Mouse (Mus musculus): ENCODE results near the gene Klc1. TPM values are rescaled to one million over a fixed set of nuclear protein-coding genes. Genes with fewer than 3 reads are reported as not detected.

The Klc1 gene
- polyA plus RNA-seq, 1 experiment, result 790 TPM

GRCm38 (mm10) chr12:111851745-111852144 is 93.1 kb downstream of the Klc1 start:
- no peak overlapping the region for H3K27ac ChIP-seq (ENCODE audit: insufficient read depth, low read length)
- H3K4me3 ChIP-seq (ENCODE audit: insufficient read depth, low read length), result no peak overlapping the region
- H3K4me1 ChIP-seq (ENCODE audit: control insufficient read depth, insufficient read depth, low read length), result peaks cover 10% of the 10 kb centered on the region
- TF ChIP-seq POLR2A (IDR thresholded peaks at IDR 0.05; ENCODE audit: extremely low read depth, insufficient read depth, low read length), result no peak
- no peak for TF ChIP-seq CTCF (IDR thresholded peaks at IDR 0.05; ENCODE audit: extremely low read depth, insufficient read depth, low read length)

- Histone ChIP-seq H3K4me3 (ENCODE audit: insufficient read depth, low read length) (no peak overlapping the region), H3K27ac (ENCODE audit: insufficient read depth, low read length) (no peak overlapping the region), H3K4me1 (ENCODE audit: control insufficient read depth, insufficient read depth, low read length) (peaks cover 10% of the 10 kb centered on the region)
- TF ChIP-seq CTCF (IDR thresholded peaks at IDR 0.05; ENCODE audit: extremely low read depth, insufficient read depth, low read length) (no peak), POLR2A (IDR thresholded peaks at IDR 0.05; ENCODE audit: extremely low read depth, insufficient read depth, low read length) (no peak)
Measured at GRCm38 (mm10) chr12:111853011-111853436, 94.4 kb downstream of the Klc1 start.

GRCm38 (mm10) chr12:111853546-111853945 is 94.9 kb downstream of the Klc1 start:
- Histone ChIP-seq H3K4me3 (ENCODE audit: insufficient read depth, low read length) (no peak overlapping the region), H3K4me1 (ENCODE audit: control insufficient read depth, insufficient read depth, low read length) (peaks cover 8% of the 10 kb centered on the region), H3K27ac (ENCODE audit: insufficient read depth, low read length) (no peak overlapping the region)
- no peak for TF ChIP-seq CTCF (IDR thresholded peaks at IDR 0.05; ENCODE audit: extremely low read depth, insufficient read depth, low read length)
- TF ChIP-seq POLR2A (IDR thresholded peaks at IDR 0.05; ENCODE audit: extremely low read depth, insufficient read depth, low read length), result no peak

- no peak overlapping the region for H3K4me3 ChIP-seq (ENCODE audit: insufficient read depth, low read length)
- TF ChIP-seq CTCF (IDR thresholded peaks at IDR 0.05; ENCODE audit: extremely low read depth, insufficient read depth, low read length), result no peak
- TF ChIP-seq POLR2A (IDR thresholded peaks at IDR 0.05; ENCODE audit: extremely low read depth, insufficient read depth, low read length), result no peak
- H3K4me1 ChIP-seq (ENCODE audit: control insufficient read depth, insufficient read depth, low read length), result peaks cover 7% of the 10 kb centered on the region
- H3K27ac ChIP-seq (ENCODE audit: insufficient read depth, low read length), result no peak overlapping the region
Measured at GRCm38 (mm10) chr12:111855448-111855847, 96.8 kb downstream of the Klc1 start.

Other genes with a start within 250 kb of the Klc1 start
- gene Eif5, start 220.8 kb upstream of the Klc1 start, polyA plus RNA-seq (2012; rRNA removed), result 149 and 160 TPM in 2 replicates
- 73.9 and 76.5 TPM in 2 replicates for gene Mark3, start 184.3 kb upstream of the Klc1 start, polyA plus RNA-seq (2012; rRNA removed)
- gene Ckb, start 86.5 kb upstream of the Klc1 start, polyA plus RNA-seq (2012; rRNA removed), result 3,152 and 3,325 TPM in 2 replicates
- 20.0 and 20.8 TPM in 2 replicates for gene Trmt61a, start 80.7 kb upstream of the Klc1 start, polyA plus RNA-seq (2012; rRNA removed)
- gene Bag5, start 45.6 kb upstream of the Klc1 start, polyA plus RNA-seq (2012; rRNA removed), result 49.6 and 51.0 TPM in 2 replicates
- gene Apopt1, start 45.6 kb upstream of the Klc1 start, polyA plus RNA-seq (2012; rRNA removed), result 48.4 and 52.6 TPM in 2 replicates
- gene Xrcc3, start 55.0 kb downstream of the Klc1 start, polyA plus RNA-seq (2012; rRNA removed), result 10.5 and 13.8 TPM in 2 replicates
- gene Zfyve21, start 55.3 kb downstream of the Klc1 start, polyA plus RNA-seq (2012; rRNA removed), result 39.5 and 39.8 TPM in 2 replicates
- gene Ppp1r13b, start 149.3 kb downstream of the Klc1 start, polyA plus RNA-seq (2012; rRNA removed), result 32.1 and 34.1 TPM in 2 replicates
- gene Atp5mpl, start 208.1 kb downstream of the Klc1 start, polyA plus RNA-seq (2012; rRNA removed), result 300 and 310 TPM in 2 replicates
- 0.23 and 0.25 TPM in 2 replicates for gene Tdrd9, start 212.7 kb downstream of the Klc1 start, polyA plus RNA-seq (2012; rRNA removed)
- gene Rd3l, start 222.5 kb downstream of the Klc1 start, polyA plus RNA-seq (2012; rRNA removed), result 0.46 TPM in 1 of 2 replicates, not detected in the other